ENCODE assay signal across 15 mouse cellular contexts in genomic region chr11:79922157-79922556, GRCm38 (mm10).
"Had no signal": no experiment of that assay in that cellular context is flagged by ENCODE, and none has a peak within 500 bp of the region (broad histone marks: within the 10 kb centered on the region; RNA-seq: fewer than 3 reads in every experiment).

No protein-coding gene starts in this region.

- H3K9me3 ChIP-seq: limb, embryonic 13.5 days; liver, embryonic 15.5 days; megakaryocyte, embryonic 14.5 days had no signal

- DNase-seq: kidney, adult 9 months; kidney, postnatal 36 days; layer of hippocampus, adult 9-11 months; layer of hippocampus, postnatal 36 days; left cerebral cortex, postnatal 4 days; lung, embryonic 14.5 days; lung, postnatal 10 days; lung, postnatal 4 days; right cerebral cortex, postnatal 14 days had no signal

- H3K9ac ChIP-seq: limb, embryonic 13.5 days; liver, embryonic 15.5 days; lung, embryonic 14.5 days had no signal

- H3K4me2 ChIP-seq: limb, embryonic 13.5 days; liver, embryonic 15.5 days; lung, embryonic 14.5 days; midbrain, embryonic 11.5 days had no signal

- H3K27ac ChIP-seq: kidney, postnatal 0 days; limb, embryonic 13.5 days; liver, embryonic 15.5 days had no signal

- H3K4me3 ChIP-seq: limb, embryonic 13.5 days; liver, embryonic 15.5 days; megakaryocyte, embryonic 14.5 days had no signal

- H3K36me3 ChIP-seq: limb, embryonic 13.5 days; liver, embryonic 15.5 days had no signal

- ATAC-seq: midbrain, embryonic 16.5 days had no signal

- H3K27me3 ChIP-seq: limb, embryonic 13.5 days; liver, embryonic 15.5 days had no signal
